Mouse (Mus musculus) ES-Bruce4 (cell line): ENCODE measurements around the gene Gm5129.

ENCODE experiments used
- CTCF ChIP-seq: IDR thresholded peaks from one replicate; pipeline ENCODE4 v1.8.1; 2011; ENCODE audit warnings: low read depth, low read length
- EP300 ChIP-seq: IDR thresholded peaks from 2 replicates; pipeline ENCODE4 v1.6.1; 2011; ENCODE audit warnings: low read depth, low read length; ENCODE audit not compliant: insufficient read depth
- POLR2A ChIP-seq: IDR thresholded peaks from one replicate; pipeline ENCODE4 v1.8.1; 2011; ENCODE audit warnings: low read length; ENCODE audit not compliant: insufficient read depth

- no peak for TF ChIP-seq CTCF
- no peak for TF ChIP-seq POLR2A
- TF ChIP-seq EP300 = no peak
Measured at GRCm38 (mm10) chr5:29711631-29712030, 24.1 kb downstream of the Gm5129 start.
